Mouse (Mus musculus): ENCODE results near the gene Gm6509.
"Not testable (repeated sequence)": the region's sequence is repeated elsewhere in the genome, so short reads cannot be mapped to it uniquely, and the experiment has no call there.

Gm6509 gene

GRCm38 (mm10) chr5:94623679-94624078 is at the start of gene Gm6509:
TSS of gene Gm6509 (plus strand) at chr5:94623979.
- DNase-seq (ENCODE audit: low spot score), result not testable (repeated sequence)

- DNase-seq (ENCODE audit: low spot score), result not testable (repeated sequence)
Measured at GRCm38 (mm10) chr5:94616242-94616641, 7.5 kb upstream of the Gm6509 start, which contains the start of gene Gm3147. TSS of gene Gm3147 (minus strand) at chr5:94616342.

GRCm38 (mm10) chr5:94648082-94648481 is 24.3 kb downstream of the Gm6509 start, which contains the start of gene Gm6205:
TSS of gene Gm6205 (plus strand) at chr5:94648382.
- DNase-seq (ENCODE audit: low spot score), result not testable (repeated sequence)

Measured in c-Kit-positive CD71-positive TER-119-positive erythroid progenitor cells, embryonic 14.5 days (primary cell).